Mouse (Mus musculus) MEL (cell line): Measurements from ENCODE around the gene Slc15a1. TPM values are rescaled to one million over a fixed set of nuclear protein-coding genes. Genes with fewer than 3 reads are reported as not detected.

Experiments
- DNase-seq: peaks from one replicate; pipeline ENCODE4 v3.0.0; 2011; ENCODE audit warnings: low read depth, low spot score
- H3K27ac ChIP-seq: 2 replicates; pipeline ENCODE4 v1.5.1; 2012; ENCODE audit warnings: low read depth, mild to moderate bottlenecking, control low read depth, low read length, moderate library complexity; ENCODE audit not compliant: control insufficient read depth
- H3K27me3 ChIP-seq, 2 experiments: fragments of 150-350 bp in 1 of 2; sonication (generic) in 1 of 2; 2 replicates each; pipeline ENCODE4 v1.6.1; 2012; ENCODE audit warnings: low read length in 2 of 2, mild to moderate bottlenecking in 2 of 2, improper control_type of control experiment in 1 of 2, moderate library complexity in 1 of 2; ENCODE audit not compliant: insufficient read depth in 2 of 2, control insufficient read depth in 1 of 2
- H3K36me3 ChIP-seq, 2 experiments: 2 replicates each; pipeline ENCODE4 v1.6.1; 2012 to 2014; ENCODE audit warnings: low read length in 2 of 2, improper control_type of control experiment in 1 of 2, inconsistent platforms in 1 of 2, mild to moderate bottlenecking in 1 of 2; ENCODE audit not compliant: insufficient read depth in 2 of 2, control insufficient read depth in 1 of 2
- H3K4me1 ChIP-seq, 2 experiments: fragments of 150-350 bp in 1 of 2; sonication (generic) in 1 of 2; 2 replicates each; pipeline ENCODE4 v1.6.1; 2012; ENCODE audit warnings: low read length in 2 of 2, improper control_type of control experiment in 1 of 2, mild to moderate bottlenecking in 1 of 2; ENCODE audit not compliant: insufficient read depth in 2 of 2, control insufficient read depth in 1 of 2
- H3K4me3 ChIP-seq, 2 experiments: fragments of 150-350 bp in 1 of 2; sonication (generic) in 1 of 2; 2 replicates each; pipeline ENCODE4 v1.5.1; 2012; ENCODE audit warnings: low read depth in 2 of 2, low read length in 2 of 2, mild to moderate bottlenecking in 2 of 2, moderate library complexity in 2 of 2, control low read depth in 1 of 2, improper control_type of control experiment in 1 of 2; ENCODE audit not compliant: control insufficient read depth in 1 of 2, insufficient read depth in 1 of 2
- H3K79me2 ChIP-seq: 2 replicates; pipeline ENCODE4 v1.6.1; 2012; ENCODE audit warnings: mild to moderate bottlenecking, low read length, moderate library complexity; ENCODE audit not compliant: control insufficient read depth, poor library complexity, insufficient read depth
- H3K9ac ChIP-seq: 2 replicates; pipeline ENCODE4 v1.6.1; 2012; ENCODE audit warnings: low read depth, mild to moderate bottlenecking, control low read depth, low read length, moderate library complexity; ENCODE audit not compliant: control insufficient read depth, poor library complexity, severe bottlenecking
- H3K9me3 ChIP-seq: fragments of 150-350 bp; sonication (generic); replicated peaks from 2 replicates; pipeline ENCODE4 v1.6.1; 2012; ENCODE audit warnings: mild to moderate bottlenecking, low read length, improper control_type of control experiment, moderate library complexity; ENCODE audit not compliant: insufficient read depth
- CHD2 ChIP-seq: IDR thresholded peaks from 2 replicates; pipeline ENCODE4 v1.6.1; 2011; ENCODE audit warnings: low read length, improper control_type of control experiment
- CTCF ChIP-seq, 3 experiments: IDR thresholded peaks in 2 of 3; conservative IDR thresholded peaks in 1 of 3; 2 replicates each; pipeline ENCODE4 v1.5.1; 2011 to 2012; ENCODE audit warnings: low read length in 3 of 3, low read depth in 2 of 3, mild to moderate bottlenecking in 2 of 3, improper control_type of control experiment in 1 of 3, inconsistent platforms in 1 of 3, mixed read lengths in 1 of 3, moderate library complexity in 1 of 3; ENCODE audit not compliant: control insufficient read depth in 1 of 3, insufficient read depth in 1 of 3, poor library complexity in 1 of 3, severe bottlenecking in 1 of 3
- ELF1 ChIP-seq: IDR thresholded peaks from 2 replicates; pipeline ENCODE4 v1.6.1; 2014; ENCODE audit warnings: low read depth, mild to moderate bottlenecking, inconsistent platforms, low read length, improper control_type of control experiment, moderate library complexity
- EP300 ChIP-seq, 2 experiments: IDR thresholded peaks; 2 replicates each; pipeline ENCODE4 v1.6.1; 2011; ENCODE audit warnings: improper control_type of control experiment in 2 of 2, low read length in 2 of 2, low read depth in 1 of 2, mild to moderate bottlenecking in 1 of 2
- ETS1 ChIP-seq: IDR thresholded peaks from 2 replicates; pipeline ENCODE4 v1.6.1; 2012; ENCODE audit warnings: low read depth, mild to moderate bottlenecking, inconsistent platforms, low read length, improper control_type of control experiment, moderate library complexity
- GATA1 ChIP-seq: IDR thresholded peaks from 2 replicates; pipeline ENCODE4 v1.6.1; 2011; ENCODE audit warnings: low read depth, low read length, improper control_type of control experiment
- JUND ChIP-seq: IDR thresholded peaks from 2 replicates; pipeline ENCODE4 v1.6.1; 2011; ENCODE audit warnings: low read depth, mild to moderate bottlenecking, improper control_type of control experiment, low read length
- MAFK ChIP-seq: IDR thresholded peaks from 2 replicates; pipeline ENCODE4 v1.6.1; 2011; ENCODE audit warnings: low read depth, mild to moderate bottlenecking, low read length, improper control_type of control experiment, borderline replicate concordance
- MAZ ChIP-seq: IDR thresholded peaks from 2 replicates; pipeline ENCODE4 v1.6.1; 2012; ENCODE audit warnings: low read depth, mild to moderate bottlenecking, inconsistent platforms, low read length, improper control_type of control experiment
- MEF2A ChIP-seq: IDR thresholded peaks from 2 replicates; pipeline ENCODE4 v1.6.1; 2014; ENCODE audit warnings: low read depth, mild to moderate bottlenecking, inconsistent platforms, low read length, improper control_type of control experiment; ENCODE audit not compliant: poor library complexity, insufficient replicate concordance, severe bottlenecking; ENCODE audit errors: extremely low read depth
- NELFE ChIP-seq: IDR thresholded peaks from 2 replicates; pipeline ENCODE4 v1.6.1; 2011; ENCODE audit warnings: low read depth, low read length, improper control_type of control experiment
- NRF1 ChIP-seq: IDR thresholded peaks from 2 replicates; pipeline ENCODE4 v1.6.1; 2014; ENCODE audit warnings: low read depth, mild to moderate bottlenecking, inconsistent platforms, low read length, improper control_type of control experiment, moderate library complexity; ENCODE audit not compliant: poor library complexity, insufficient read depth, severe bottlenecking
- POLR2A ChIP-seq, 2 experiments: IDR thresholded peaks; 2 replicates each; pipeline ENCODE4 v1.6.1; 2011 to 2012; ENCODE audit warnings: low read length in 2 of 2, mild to moderate bottlenecking in 2 of 2, control low read depth in 1 of 2, improper control_type of control experiment in 1 of 2, low read depth in 1 of 2, moderate library complexity in 1 of 2; ENCODE audit not compliant: control insufficient read depth in 1 of 2, insufficient read depth in 1 of 2, poor library complexity in 1 of 2
- POLR2AphosphoS5 ChIP-seq: IDR thresholded peaks from 2 replicates; pipeline ENCODE4 v1.6.1; 2012; ENCODE audit warnings: low read depth, borderline replicate concordance, mild to moderate bottlenecking, inconsistent platforms, low read length, moderate library complexity, mixed read lengths
- RAD21 ChIP-seq: IDR thresholded peaks from 2 replicates; pipeline ENCODE4 v1.6.1; 2011; ENCODE audit warnings: mild to moderate bottlenecking, low read depth, low read length, improper control_type of control experiment
- SIN3A ChIP-seq: IDR thresholded peaks from 2 replicates; pipeline ENCODE4 v1.6.1; 2012; ENCODE audit warnings: low read length, improper control_type of control experiment, inconsistent platforms
- TAL1 ChIP-seq: IDR thresholded peaks from 2 replicates; pipeline ENCODE4 v1.6.1; 2012; ENCODE audit warnings: mild to moderate bottlenecking, inconsistent platforms, low read length, moderate library complexity, mixed read lengths
- TBP ChIP-seq: IDR thresholded peaks from 2 replicates; pipeline ENCODE4 v1.8.0; 2011; ENCODE audit warnings: low read depth, low read length, improper control_type of control experiment
- USF2 ChIP-seq, 2 experiments: IDR thresholded peaks; 2 replicates each; pipeline ENCODE4 v1.6.1; 2011 to 2012; ENCODE audit warnings: improper control_type of control experiment in 2 of 2, low read length in 2 of 2, borderline replicate concordance in 1 of 2, inconsistent platforms in 1 of 2, low read depth in 1 of 2, mild to moderate bottlenecking in 1 of 2; ENCODE audit not compliant: insufficient read depth in 1 of 2
- ZC3H11A ChIP-seq: IDR thresholded peaks from 2 replicates; pipeline ENCODE4 v1.6.1; 2012; ENCODE audit warnings: low read depth, mild to moderate bottlenecking, inconsistent platforms, low read length, improper control_type of control experiment
- polyA plus RNA-seq, 2 experiments: library from polyadenylated mRNA; stranded (reverse) in 1 of 2; unstranded in 1 of 2; fragments of >175 nt in 1 of 2; fragments of >200 nt in 1 of 2; gene quantifications; 2 replicates each; pipeline versions ENCODE4 v1.2.1 to v1.2.4; 2012; ENCODE audit warnings: low replicate concordance in 2 of 2, low read depth in 1 of 2; ENCODE audit not compliant: insufficient read length in 2 of 2, insufficient read depth in 1 of 2, missing spikeins in 1 of 2
- total RNA-seq: library from RNA; depleted of rRNA; stranded (reverse); fragments of 300-350 nt; gene quantifications from 2 replicates; pipeline ENCODE4 v1.2.3, GENCODE M21; 2012

The Slc15a1 gene
- total and polyA plus RNA-seq, 3 experiments: not detected

GRCm38 (mm10) chr14:121527883-121528282 lies 22.8 kb upstream of the Slc15a1 start:
- DNase-seq: no peak
- no peak overlapping the region for H3K4me3 ChIP-seq
- TF ChIP-seq ETS1: no peak
- TF ChIP-seq MAFK: no peak
- no peak for TF ChIP-seq NELFE
- no peak for TF ChIP-seq SIN3A
- TF ChIP-seq USF2 (IDR thresholded peaks at IDR 0.05; ENCODE audit: borderline replicate concordance in 1 of 2, insufficient read depth in 1 of 2, low read depth in 1 of 2, low read length in 2 of 2): no peak
- TF ChIP-seq NRF1: no peak
- TF ChIP-seq ZC3H11A: no peak
- TF ChIP-seq TBP: no peak
- TF ChIP-seq ELF1: no peak
- TF ChIP-seq CTCF (IDR thresholded peaks at IDR 0.05 in 2 of 3, conservative IDR thresholded peaks at IDR 0.05 in 1 of 3; ENCODE audit: control insufficient read depth in 1 of 3, insufficient read depth in 1 of 3, low read depth in 2 of 3, low read length in 3 of 3, poor library complexity in 1 of 3, severe bottlenecking in 1 of 3): no peak
- TF ChIP-seq JUND: no peak
- no peak for TF ChIP-seq POLR2AphosphoS5
- TF ChIP-seq CHD2: no peak
- TF ChIP-seq GATA1: no peak
- TF ChIP-seq EP300 (IDR thresholded peaks at IDR 0.05; ENCODE audit: low read depth in 1 of 2, low read length in 2 of 2): no peak
- TF ChIP-seq MAZ: no peak
- no peak for TF ChIP-seq MEF2A
- H3K27ac ChIP-seq: no peak overlapping the region
- no peaks in the 10 kb centered on the region for H3K27me3 ChIP-seq
- no peak overlapping the region for H3K9ac ChIP-seq
- no peaks in the 10 kb centered on the region for H3K9me3 ChIP-seq
- H3K79me2 ChIP-seq: no peaks in the 10 kb centered on the region
- H3K4me1 ChIP-seq: peaks cover 5 to 10% of the 10 kb centered on the region in 2 experiments
- H3K36me3 ChIP-seq: no peaks in the 10 kb centered on the region; a peak in 1 of 4 replicates

- TF ChIP-seq TAL1 (no peak), SIN3A (0 out of 2 replicates have a peak, but pooled peaks have one; percentile 19), MEF2A (no peak), RAD21 (no peak), POLR2A (IDR thresholded peaks at IDR 0.05; ENCODE audit: control insufficient read depth in 1 of 2, insufficient read depth in 1 of 2, low read depth in 1 of 2, low read length in 2 of 2, poor library complexity in 1 of 2) (no peak), EP300 (IDR thresholded peaks at IDR 0.05; ENCODE audit: low read depth in 1 of 2, low read length in 2 of 2) (0 out of 4 replicates have a peak, but pooled peaks of 1 of the 2 experiments have one; percentile 26)
- TF ChIP-seq, all 39 proteins: peak for 2
- Histone ChIP-seq H3K9ac (no peak overlapping the region), H3K27me3 (no peaks in the 10 kb centered on the region), H3K79me2 (no peaks in the 10 kb centered on the region), H3K4me3 (no peak overlapping the region), H3K27ac (no peak overlapping the region), H3K9me3 (no peaks in the 10 kb centered on the region), H3K4me1 (peaks cover 5 to 14% of the 10 kb centered on the region in 2 experiments), H3K36me3 (peaks cover 0 to 3% of the 10 kb centered on the region in 2 experiments; a peak in 2 of 4 replicates)
- peak; percentile 57 for DNase-seq
These were observed 22.1 kb upstream of the Slc15a1 start for GRCm38 (mm10) chr14:121527201-121527600.
